Mouse (Mus musculus) R1 (cell line): ENCODE data around the gene Pgap2.
A peak's percentile ranks its signal among the peaks of the same experiment; 100 is the strongest.
"Not testable (repeated sequence)": the region's sequence is repeated elsewhere in the genome, so short reads cannot be mapped to it uniquely, and the experiment has no call there.

Experiments
- DNase-seq: peaks from one replicate; pipeline ENCODE4 v3.0.0-alpha.2; 2018; ENCODE audit warnings: low read depth, low spot score

Gene Pgap2

DNA sequence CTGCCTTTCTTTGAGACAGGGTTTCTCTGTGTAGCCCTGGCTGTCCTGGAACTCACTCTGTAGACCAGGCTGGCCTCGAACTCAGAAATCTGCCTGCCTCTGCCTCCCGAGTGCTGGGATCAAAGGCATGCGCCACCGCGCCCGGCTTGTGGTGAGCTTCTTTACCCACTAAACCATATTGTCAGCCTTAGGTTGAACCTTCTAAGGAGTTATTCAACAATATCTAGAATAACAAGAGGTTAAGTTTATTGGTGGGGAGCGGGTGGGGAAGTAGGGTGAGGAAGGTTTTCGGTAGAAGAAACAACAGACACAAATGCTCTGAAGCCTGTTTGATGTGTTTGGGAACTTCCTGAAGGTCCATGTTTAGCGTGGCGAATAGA, 56.0 kb downstream of the Pgap2 start:
- not testable (repeated sequence) for DNase-seq

DNA sequence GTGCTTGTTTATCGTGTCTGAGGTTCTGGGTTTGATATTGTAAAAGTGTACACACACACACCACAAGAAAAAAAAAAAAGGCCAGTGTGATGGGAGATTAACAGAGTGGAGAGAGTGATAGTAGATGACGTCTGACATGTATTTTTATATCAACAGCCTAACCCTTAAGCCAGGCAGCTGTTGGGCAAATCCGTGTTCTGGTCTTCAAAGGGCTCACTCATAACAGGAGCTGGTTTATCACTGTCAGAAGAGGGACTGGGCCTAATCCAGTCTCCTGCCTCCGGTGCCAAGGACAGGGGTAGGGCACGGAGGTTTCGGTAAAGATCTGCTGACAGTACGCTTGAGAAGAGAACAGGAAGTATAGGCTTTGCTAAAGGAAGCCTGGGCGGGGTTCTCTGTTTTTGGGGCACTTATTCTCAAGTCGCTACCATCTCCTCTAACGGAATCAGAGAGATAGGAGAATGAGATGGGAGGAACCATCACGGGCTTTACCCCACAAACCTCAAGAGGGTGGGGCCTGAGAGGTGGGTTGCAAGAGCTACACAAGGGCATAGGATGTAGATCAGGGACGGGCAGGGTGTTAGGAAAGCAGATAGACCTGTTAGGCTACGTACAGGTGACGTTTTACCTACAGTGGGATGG, 56.5 kb downstream of the Pgap2 start:
- DNase-seq = no peak

DNA sequence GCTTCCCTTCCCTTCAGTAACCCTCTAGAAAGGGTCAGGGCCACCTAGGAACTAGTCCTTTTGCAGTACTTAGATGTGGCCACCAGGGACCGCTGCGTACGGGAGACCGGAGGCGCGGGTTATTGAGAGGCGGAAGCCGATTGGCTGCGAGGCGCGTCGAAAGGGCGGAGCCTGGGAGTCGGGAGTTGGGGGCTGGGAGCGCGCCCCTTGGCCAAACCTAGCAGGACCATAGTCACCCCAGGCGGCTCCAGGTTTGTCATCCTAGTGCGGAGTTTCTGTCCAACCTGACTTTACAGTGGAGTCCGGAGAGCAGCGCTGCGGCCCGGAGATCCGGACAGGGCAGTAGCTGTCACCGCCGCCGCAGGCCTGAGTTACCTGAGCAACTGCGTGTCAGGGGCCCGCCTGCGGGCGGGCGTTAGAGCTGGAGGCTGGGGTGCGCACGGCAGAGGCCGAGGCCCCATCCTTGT, 57.1 kb downstream of the Pgap2 start:
- DNase-seq = peak; percentile 97

DNA sequence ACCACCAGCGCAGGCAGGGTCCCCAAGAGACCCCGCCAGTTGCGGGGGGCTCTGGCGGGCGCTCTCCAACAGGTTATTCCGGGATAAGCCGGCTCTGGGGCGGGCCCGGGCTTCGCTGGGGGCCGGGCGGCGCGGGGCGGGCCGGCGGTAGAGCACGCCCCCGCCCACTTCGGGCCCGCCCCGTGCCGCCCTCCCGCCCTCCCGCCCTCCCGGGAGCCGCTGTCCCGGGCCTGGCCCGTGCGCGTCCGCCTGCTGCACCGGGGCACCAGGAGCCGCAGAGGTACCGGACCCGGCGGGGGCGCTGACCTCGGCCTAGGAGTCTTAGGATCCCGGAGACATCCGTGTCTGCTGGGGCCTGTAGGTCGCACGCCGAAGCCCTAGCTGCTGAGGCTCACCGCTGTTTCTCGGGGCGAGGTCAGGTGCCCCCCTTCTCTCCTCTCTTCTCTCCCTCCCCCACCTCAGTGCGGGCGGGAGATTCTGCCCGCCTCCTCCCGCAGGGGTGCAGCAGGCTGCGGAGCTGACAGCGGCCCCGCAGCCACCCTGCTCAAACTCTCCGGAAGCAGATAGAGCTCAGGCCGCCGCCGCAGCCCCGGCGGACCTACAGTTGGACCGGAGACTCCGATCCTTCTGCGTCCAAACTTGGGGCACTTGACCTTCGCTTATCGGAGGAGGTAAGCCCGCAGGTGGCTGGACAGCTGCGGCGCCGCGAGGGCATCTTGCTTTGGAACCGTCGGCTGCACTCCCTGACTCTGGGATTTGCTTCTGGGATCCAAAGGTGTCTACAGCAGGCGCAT, 57.8 kb downstream of the Pgap2 start, which contains the start of gene Stim1:
Stim1 (plus strand) TSS at position 206 of the 794 bp plus-strand sequence.
- peak; percentile 88 for DNase-seq

DNA sequence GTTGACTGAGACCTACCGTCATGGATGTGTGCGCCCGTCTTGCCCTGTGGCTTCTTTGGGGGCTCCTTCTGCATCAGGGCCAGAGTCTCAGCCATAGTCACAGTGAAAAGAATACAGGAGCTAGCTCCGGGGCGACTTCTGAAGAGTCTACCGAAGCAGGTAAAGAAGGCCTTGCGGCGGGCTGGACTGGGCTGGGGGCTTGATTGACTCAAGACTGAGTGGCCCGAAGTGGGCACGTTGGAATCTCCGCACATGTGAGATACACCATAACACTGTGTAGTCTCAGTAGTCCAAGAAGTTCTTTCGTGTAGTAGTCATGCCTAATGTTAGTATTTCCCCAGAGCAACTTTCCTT, 58.4 kb downstream of the Pgap2 start:
- DNase-seq = no peak

DNA sequence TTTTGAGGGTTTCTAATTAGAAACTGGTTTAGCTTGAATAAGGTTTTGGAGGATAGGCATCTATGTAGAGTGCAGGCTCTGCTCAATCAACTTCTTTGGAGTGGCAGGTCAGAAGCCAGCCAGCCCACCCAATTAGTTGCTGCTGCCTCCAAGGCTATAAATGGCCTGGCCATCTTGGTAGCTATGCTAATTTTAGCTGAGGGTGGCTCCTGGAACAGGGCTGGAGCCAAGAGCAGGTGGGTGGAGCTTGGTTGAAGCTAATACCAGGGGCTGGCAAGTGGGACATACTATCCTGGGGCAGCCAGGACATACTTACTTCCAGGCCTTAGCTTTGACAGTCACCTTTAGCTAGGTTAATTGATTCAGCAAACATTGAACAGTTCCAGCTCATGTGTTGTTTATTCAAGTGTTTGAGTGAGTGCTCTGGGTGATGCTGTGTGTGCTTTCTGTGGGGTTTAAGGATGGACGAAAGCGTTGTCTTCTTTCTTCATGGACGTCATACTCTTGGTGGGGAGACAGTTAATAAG, 62.5 kb downstream of the Pgap2 start:
- no peak for DNase-seq

DNA sequence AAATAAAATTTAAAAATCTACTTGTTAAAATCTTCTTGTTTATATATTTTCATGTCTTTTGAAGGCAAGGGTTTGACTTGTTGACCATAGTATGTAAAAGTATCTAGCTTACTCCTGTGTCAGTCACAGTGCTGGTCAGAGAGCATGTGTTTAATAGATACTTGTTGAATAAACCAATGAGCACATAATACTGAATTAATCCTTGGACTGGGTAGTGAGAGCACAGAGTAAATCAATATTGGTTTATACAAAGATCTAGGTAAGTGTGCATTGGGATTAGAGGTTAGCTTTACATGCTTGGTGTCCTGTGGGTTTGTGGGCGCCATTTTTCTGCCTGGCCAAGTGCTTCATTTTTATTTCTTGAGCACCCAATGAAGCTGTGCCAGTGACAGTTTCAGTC, 71.4 kb downstream of the Pgap2 start:
- DNase-seq = no peak

DNA sequence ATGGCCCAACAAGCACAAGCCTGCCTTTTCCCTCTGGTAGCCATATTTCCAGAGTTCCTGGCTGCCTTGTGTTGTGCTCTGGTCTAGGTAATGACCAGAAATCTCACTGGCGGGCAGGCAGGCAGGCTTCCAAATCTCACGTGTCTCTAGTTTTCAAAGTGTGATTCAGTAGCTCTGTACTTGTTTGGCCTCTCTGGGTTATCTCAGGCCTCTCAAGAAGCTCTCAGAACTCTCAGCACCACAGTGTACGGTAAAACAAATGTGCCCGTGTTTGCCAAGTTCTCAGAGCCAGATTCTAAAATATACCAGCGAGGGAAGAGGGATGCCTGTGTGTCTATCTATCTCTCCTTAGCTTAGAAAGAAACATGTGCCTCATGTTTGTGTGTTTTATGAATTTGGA, 72.3 kb downstream of the Pgap2 start:
- no peak for DNase-seq
